Mouse (Mus musculus) hindbrain, postnatal 0 days (tissue): ENCODE results near the gene Pum1. TPM values are rescaled to one million over a fixed set of nuclear protein-coding genes. Genes with fewer than 3 reads are reported as not detected.

Experiments
- ATAC-seq: fragments of 200-750 bp; cut with Nextera tagmentation; 2 replicates; pipeline ENCODE4 v1.8.0; 2017; ENCODE audit warnings: mild to moderate bottlenecking, moderate TSS enrichment, moderate library complexity
- DNase-seq: peaks from one replicate; pipeline ENCODE4 v3.0.0-alpha.2; 2015; ENCODE audit warnings: low spot score
- H3K27ac ChIP-seq: fragments of 300-500 bp; sonication (generic); 2 replicates; pipeline ENCODE4 v1.5.1; 2014; ENCODE audit warnings: mild to moderate bottlenecking
- H3K27me3 ChIP-seq: fragments of 300-500 bp; sonication (generic); 2 replicates; pipeline ENCODE4 v1.6.1; 2014; ENCODE audit warnings: low read length, mixed read lengths; ENCODE audit not compliant: insufficient read depth
- H3K36me3 ChIP-seq: fragments of 300-500 bp; sonication (generic); 2 replicates; pipeline ENCODE4 v1.6.1; 2014; ENCODE audit warnings: low read length, mixed read lengths; ENCODE audit not compliant: insufficient read depth
- H3K4me1 ChIP-seq: fragments of 300-500 bp; sonication (generic); 2 replicates; pipeline ENCODE4 v1.6.1; 2014; ENCODE audit warnings: antibody characterized with exemption, low read length, mixed read lengths; ENCODE audit not compliant: insufficient read depth
- H3K4me2 ChIP-seq: fragments of 300-500 bp; sonication (generic); 2 replicates; pipeline ENCODE4 v1.6.1; 2014; ENCODE audit warnings: low read depth, mild to moderate bottlenecking, low read length, moderate library complexity, mixed read lengths
- H3K4me3 ChIP-seq: fragments of 300-500 bp; sonication (generic); 2 replicates; pipeline ENCODE4 v1.5.1; 2014; ENCODE audit warnings: low read length
- H3K9ac ChIP-seq: fragments of 300-500 bp; sonication (generic); replicated peaks from 2 replicates; pipeline ENCODE4 v1.6.1; 2014; ENCODE audit warnings: mild to moderate bottlenecking, low read length, moderate library complexity, mixed read lengths
- H3K9me3 ChIP-seq: fragments of 300-500 bp; sonication (generic); 2 replicates; pipeline ENCODE4 v1.6.1; 2016; ENCODE audit warnings: low read length, mixed read lengths
- CTCF ChIP-seq: IDR thresholded peaks from 2 replicates; pipeline ENCODE4 v1.5.1; 2016; ENCODE audit warnings: antibody characterized with exemption, control low read depth, low read depth
- WGBS: fragments of 180-500 bp; shearing (Covaris S2); extraction: QIAGEN DNeasy Blood & Tissue Kit; methylation state at CpG from one replicate; pipeline ENCODE4 v1.1.7; 2014; 5-methylcytosine and 5-hydroxymethylcytosine counted together
- polyA plus RNA-seq: library from polyadenylated mRNA; unstranded; fragments of >200 nt; fragmentation: Nextera tagmentation; extraction: Ambion mirVana; gene quantifications from 2 replicates; pipeline ENCODE4 v1.2.1, GENCODE M21; 2015
- total RNA-seq: library from RNA; depleted of rRNA; stranded (reverse); fragments of >200 nt; gene quantifications from 2 replicates; pipeline ENCODE4 v1.2.3, GENCODE M21; 2014

The Pum1 gene
- total and polyA plus RNA-seq, 2 experiments from 2014 or later = 64.9 to 84.4 TPM

GRCm38 (mm10) chr4:130765399-130766160 is 102.5 kb downstream of the Pum1 start:
- Histone ChIP-seq H3K9ac (no peak overlapping the region), H3K27me3 (no peaks in the 10 kb centered on the region), H3K9me3 (no peaks in the 10 kb centered on the region), H3K36me3 (peaks cover 47% of the 10 kb centered on the region), H3K4me1 (no peaks in the 10 kb centered on the region), H3K4me2 (no peak overlapping the region), H3K27ac (no peak overlapping the region), H3K4me3 (no peak overlapping the region)
- 72% methylated on average over 7 of the region's 7 CpGs for WGBS
- ATAC-seq (no peak), DNase-seq (no peak)
- no peak for TF ChIP-seq CTCF

- Histone ChIP-seq H3K27me3 (no peaks in the 10 kb centered on the region), H3K4me2 (no peak overlapping the region), H3K27ac (no peak overlapping the region), H3K9me3 (no peaks in the 10 kb centered on the region), H3K36me3 (peaks cover 47% of the 10 kb centered on the region), H3K4me3 (no peak overlapping the region), H3K4me1 (no peaks in the 10 kb centered on the region), H3K9ac (no peak overlapping the region)
- 100% methylated on average over 1 of the region's 2 CpGs for WGBS
- DNase-seq (no peak), ATAC-seq (no peak)
- TF ChIP-seq CTCF = no peak
Observed at GRCm38 (mm10) chr4:130766387-130766786, 103.3 kb downstream of the Pum1 start.

DNA sequence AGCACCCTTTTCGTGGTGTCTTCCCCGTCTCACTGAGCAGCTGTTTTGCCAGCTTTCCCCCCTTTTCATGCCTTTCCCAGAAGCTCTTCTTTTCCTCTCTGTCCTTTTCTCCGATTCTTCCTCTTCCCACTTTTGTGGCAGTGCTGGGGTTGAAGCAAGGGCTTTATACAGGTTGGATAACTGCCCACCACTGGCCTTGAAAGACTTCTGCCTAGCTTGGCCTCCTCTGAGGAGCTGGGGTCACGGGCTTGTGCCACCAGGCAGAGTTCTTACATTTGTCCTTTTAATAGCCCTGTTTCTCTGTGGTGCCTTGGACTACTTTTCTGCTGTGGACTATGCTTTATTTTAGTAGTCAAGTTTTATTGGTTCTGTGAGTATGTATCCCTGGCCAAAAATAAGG is 103.8 kb downstream of the Pum1 start:
- 78% methylated on average over 4 of the region's 4 CpGs for WGBS
- Histone ChIP-seq H3K27ac (no peak overlapping the region), H3K9me3 (no peaks in the 10 kb centered on the region), H3K9ac (no peak overlapping the region), H3K27me3 (no peaks in the 10 kb centered on the region), H3K4me3 (no peak overlapping the region), H3K4me1 (no peaks in the 10 kb centered on the region), H3K4me2 (no peak overlapping the region), H3K36me3 (peaks cover 47% of the 10 kb centered on the region)
- no peak for DNase-seq
- ATAC-seq = no peak
- no peak for TF ChIP-seq CTCF

DNA sequence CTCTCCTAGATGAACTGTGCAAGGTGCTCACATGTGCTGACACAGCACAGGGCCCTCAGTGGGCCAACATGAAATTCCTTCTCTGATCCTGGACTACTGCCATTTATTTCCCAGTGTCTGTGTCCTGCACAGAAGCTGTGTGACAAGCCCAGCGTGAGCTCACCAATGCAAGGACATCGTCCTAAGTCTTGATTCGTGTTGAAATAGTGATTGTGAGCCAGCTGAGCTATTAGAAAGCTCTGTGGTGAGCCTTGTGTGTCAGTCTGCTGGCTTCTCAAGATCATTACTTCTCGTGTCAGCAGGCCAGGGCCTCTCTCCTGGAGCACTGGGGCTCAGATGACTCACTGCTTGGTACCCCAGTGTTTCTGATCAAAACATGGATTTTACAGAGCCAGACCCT is 110.8 kb downstream of the Pum1 start:
- H3K4me1 ChIP-seq = no peaks in the 10 kb centered on the region
- H3K9ac ChIP-seq = no peak overlapping the region
- no peaks in the 10 kb centered on the region for H3K9me3 ChIP-seq
- no peaks in the 10 kb centered on the region for H3K27me3 ChIP-seq
- peaks cover 31% of the 10 kb centered on the region; the same call in 1 of the 2 replicates for H3K36me3 ChIP-seq
- no peak for TF ChIP-seq CTCF
- DNase-seq = no peak
- H3K4me2 ChIP-seq = no peak overlapping the region
- H3K27ac ChIP-seq = no peak overlapping the region
- ATAC-seq = no peak
- 58% methylated on average over 4 of the region's 4 CpGs for WGBS
- H3K4me3 ChIP-seq = no peak overlapping the region

DNA sequence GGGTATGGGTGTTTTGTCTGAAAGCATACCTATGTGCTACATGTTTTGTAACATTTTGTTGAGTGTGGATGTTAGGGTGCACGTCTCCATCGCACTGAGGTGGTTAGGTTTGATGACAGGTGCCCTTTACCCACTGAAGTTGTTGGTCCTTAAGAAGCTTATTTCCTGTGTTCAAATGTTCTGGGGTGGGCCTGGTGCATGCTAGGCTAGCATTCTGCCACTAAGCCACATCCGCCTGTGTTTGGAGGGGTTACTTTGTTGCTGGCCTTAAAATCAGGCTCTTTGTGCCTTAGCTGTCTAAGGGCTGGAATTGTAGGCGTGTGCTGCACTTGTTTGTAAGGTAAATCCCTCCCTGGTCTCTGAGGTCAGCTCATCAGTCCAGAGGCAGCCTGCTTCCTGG is 111.7 kb downstream of the Pum1 start:
- H3K9ac ChIP-seq = no peak overlapping the region
- no peaks in the 10 kb centered on the region for H3K9me3 ChIP-seq
- peaks cover 34% of the 10 kb centered on the region; the same call in 1 of the 2 replicates for H3K36me3 ChIP-seq
- H3K4me1 ChIP-seq = no peaks in the 10 kb centered on the region
- TF ChIP-seq CTCF = no peak
- DNase-seq (no peak), ATAC-seq (no peak)
- no peak overlapping the region for H3K4me2 ChIP-seq
- H3K27ac ChIP-seq = no peak overlapping the region
- no peak overlapping the region for H3K4me3 ChIP-seq
- 92% methylated on average over 4 of the region's 4 CpGs for WGBS
- H3K27me3 ChIP-seq = no peaks in the 10 kb centered on the region

DNA sequence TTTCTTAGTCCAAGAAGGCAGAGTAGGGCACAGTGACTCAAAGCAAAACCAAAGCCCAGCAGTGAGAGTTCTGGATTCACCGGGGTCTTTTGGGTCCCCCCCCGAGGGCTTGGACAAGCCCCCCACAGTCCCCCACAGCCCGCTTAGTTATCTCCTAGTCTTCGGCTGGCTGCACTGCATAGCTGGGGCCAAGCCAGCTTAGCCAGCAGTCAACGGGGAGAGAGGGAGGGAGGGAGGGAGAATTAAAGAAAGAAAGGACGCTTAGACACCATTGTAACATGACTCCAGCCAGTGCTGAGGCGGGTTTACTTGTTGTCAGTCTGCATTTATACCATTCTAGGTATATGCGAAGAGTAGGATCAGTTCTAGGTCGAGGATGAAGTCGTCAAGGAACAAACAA is 114.5 kb downstream of the Pum1 start:
- H3K9ac ChIP-seq = no peak overlapping the region
- no peak overlapping the region for H3K4me2 ChIP-seq
- DNase-seq = peak; percentile 51
- peaks cover 32% of the 10 kb centered on the region; the same call in 1 of the 2 replicates for H3K36me3 ChIP-seq
- H3K9me3 ChIP-seq = no peaks in the 10 kb centered on the region
- TF ChIP-seq CTCF = no peak
- no peak for ATAC-seq
- H3K27me3 ChIP-seq = no peaks in the 10 kb centered on the region
- H3K27ac ChIP-seq = no peak overlapping the region
- 47% methylated on average over 10 of the region's 10 CpGs for WGBS
- no peaks in the 10 kb centered on the region for H3K4me1 ChIP-seq
- no peak overlapping the region for H3K4me3 ChIP-seq

GRCm38 (mm10) chr4:130779037-130779436 is 115.9 kb downstream of the Pum1 start:
- no peaks in the 10 kb centered on the region for H3K4me1 ChIP-seq
- WGBS = 41% methylated on average over 3 of the region's 3 CpGs
- H3K4me3 ChIP-seq = no peak overlapping the region
- no peaks in the 10 kb centered on the region for H3K27me3 ChIP-seq
- no peak overlapping the region for H3K4me2 ChIP-seq
- peaks cover 18% of the 10 kb centered on the region; the same call in 1 of the 2 replicates for H3K36me3 ChIP-seq
- ATAC-seq = no peak
- peak; percentile 34 for DNase-seq
- H3K27ac ChIP-seq = no peak overlapping the region
- H3K9ac ChIP-seq = no peak overlapping the region
- TF ChIP-seq CTCF = no peak
- no peaks in the 10 kb centered on the region for H3K9me3 ChIP-seq
